Mouse (Mus musculus) embryonic facial prominence, embryonic 12.5 days (tissue): ENCODE results near the gene Setd5. TPM values are rescaled to one million over a fixed set of nuclear protein-coding genes. Genes with fewer than 3 reads are reported as not detected.

ENCODE experiments used
- ATAC-seq: fragments of 200-750 bp; cut with Nextera tagmentation; 2 replicates; pipeline ENCODE4 v1.8.0; 2017; ENCODE audit not compliant: insufficient number of reproducible peaks, insufficient read depth, low FRiP score, low TSS enrichment
- H3K27ac ChIP-seq: fragments of 300-500 bp; sonication (generic); 2 replicates; pipeline ENCODE4 v1.5.1; 2016; ENCODE audit warnings: mild to moderate bottlenecking
- H3K27me3 ChIP-seq: fragments of 300-500 bp; sonication (generic); 2 replicates; pipeline ENCODE4 v1.6.1; 2016; ENCODE audit warnings: mild to moderate bottlenecking, moderate library complexity
- H3K36me3 ChIP-seq: fragments of 300-500 bp; sonication (generic); 2 replicates; pipeline ENCODE4 v1.6.1; 2016; ENCODE audit warnings: mild to moderate bottlenecking
- H3K4me1 ChIP-seq: fragments of 300-500 bp; sonication (generic); 2 replicates; pipeline ENCODE4 v1.6.1; 2016
- H3K4me2 ChIP-seq: fragments of 300-500 bp; sonication (generic); replicated peaks from 2 replicates; pipeline ENCODE4 v1.6.1; 2016; ENCODE audit warnings: mild to moderate bottlenecking, moderate library complexity
- H3K4me3 ChIP-seq: fragments of 300-500 bp; sonication (generic); 2 replicates; pipeline ENCODE4 v1.5.1; 2016; ENCODE audit warnings: mild to moderate bottlenecking
- H3K9ac ChIP-seq: fragments of 300-500 bp; sonication (generic); 2 replicates; pipeline ENCODE4 v1.6.1; 2016; ENCODE audit warnings: mild to moderate bottlenecking, moderate library complexity
- H3K9me3 ChIP-seq: fragments of 300-500 bp; sonication (generic); 2 replicates; pipeline ENCODE4 v1.6.1; 2016; ENCODE audit warnings: mild to moderate bottlenecking, moderate library complexity
- WGBS: fragments of 180-500 bp; shearing (Covaris S2); methylation state at CpG from one replicate; pipeline ENCODE4 v1.1.7; 2016; 5-methylcytosine and 5-hydroxymethylcytosine counted together
- polyA plus RNA-seq: library from polyadenylated mRNA; unstranded; fragments of >200 nt; fragmentation: Nextera tagmentation; extraction: Ambion mirVana; gene quantifications from 2 replicates; pipeline ENCODE4 v1.2.1, GENCODE M21; 2016

The Setd5 gene
- polyA plus RNA-seq, 1 experiment from 2014 or later = 77.6 TPM

GRCm38 (mm10) chr6:113040319-113040718 is 36.8 kb upstream of the Setd5 start:
- Histone ChIP-seq H3K9me3 (no peaks in the 10 kb centered on the region), H3K4me1 (peaks cover 11% of the 10 kb centered on the region), H3K9ac (no peak overlapping the region), H3K4me3 (no peak overlapping the region), H3K4me2 (no peak overlapping the region), H3K27ac (no peak overlapping the region), H3K36me3 (no peaks in the 10 kb centered on the region), H3K27me3 (no peaks in the 10 kb centered on the region)
- ATAC-seq = no peak
- WGBS = 75% methylated on average over 2 of the region's 2 CpGs

- Histone ChIP-seq H3K36me3 (no peaks in the 10 kb centered on the region), H3K4me2 (no peak overlapping the region), H3K9me3 (no peaks in the 10 kb centered on the region), H3K4me3 (no peak overlapping the region), H3K27ac (no peak overlapping the region), H3K9ac (no peak overlapping the region), H3K27me3 (no peaks in the 10 kb centered on the region), H3K4me1 (peaks cover 12% of the 10 kb centered on the region)
- ATAC-seq = no peak
- WGBS = 82% methylated on average over 11 of the region's 11 CpGs
These were observed 35.8 kb upstream of the Setd5 start for GRCm38 (mm10) chr6:113041215-113041990.

- no peaks in the 10 kb centered on the region for H3K27me3 ChIP-seq
- H3K9ac ChIP-seq = peak overlapping the region; percentile 73
- H3K4me1 ChIP-seq = peaks cover 14% of the 10 kb centered on the region
- H3K27ac ChIP-seq = peak overlapping the region; percentile 88
- peak; percentile 37; the same call in 1 of the 2 replicates for ATAC-seq
- H3K9me3 ChIP-seq = no peaks in the 10 kb centered on the region
- peaks cover 7% of the 10 kb centered on the region for H3K36me3 ChIP-seq
- H3K4me3 ChIP-seq = peak overlapping the region; percentile 89
- H3K4me2 ChIP-seq = peak overlapping the region; percentile 87
- under 1% methylated on average over 11 of the region's 11 CpGs for WGBS
These were observed 31.6 kb upstream of the Setd5 start for GRCm38 (mm10) chr6:113045575-113045974.

- H3K4me1 ChIP-seq = peaks cover 14% of the 10 kb centered on the region
- ATAC-seq = peak; percentile 99
- H3K9me3 ChIP-seq = no peaks in the 10 kb centered on the region
- peak within 1 kb of the TSS; percentile 88 for H3K27ac ChIP-seq
- no peaks in the 10 kb centered on the region for H3K27me3 ChIP-seq
- under 1% methylated on average over 59 of the region's 59 CpGs for WGBS
- H3K36me3 ChIP-seq = peaks cover 11% of the 10 kb centered on the region
- peak within 1 kb of the TSS; percentile 89 for H3K4me3 ChIP-seq
- peak within 1 kb of the TSS; percentile 73 for H3K9ac ChIP-seq
- peak within 1 kb of the TSS; percentile 87 for H3K4me2 ChIP-seq
These were observed 30.9 kb upstream of the Setd5 start, which contains the start of gene Thumpd3 for GRCm38 (mm10) chr6:113046041-113046975. TSS of gene Thumpd3 (plus strand) at chr6:113046225.

GRCm38 (mm10) chr6:113047016-113047746 is 30.0 kb upstream of the Setd5 start:
- Histone ChIP-seq H3K4me3 (peak overlapping the region; percentile 89), H3K4me1 (peaks cover 14% of the 10 kb centered on the region), H3K27ac (no peak overlapping the region), H3K27me3 (no peaks in the 10 kb centered on the region), H3K4me2 (peak overlapping the region; percentile 87), H3K9me3 (no peaks in the 10 kb centered on the region), H3K36me3 (peaks cover 15% of the 10 kb centered on the region), H3K9ac (peak overlapping the region; percentile 73)
- 56% methylated on average over 15 of the region's 15 CpGs for WGBS
- no peak for ATAC-seq

GRCm38 (mm10) chr6:113048371-113048770 is 28.8 kb upstream of the Setd5 start:
- H3K4me2 ChIP-seq = no peak overlapping the region
- H3K4me3 ChIP-seq = no peak overlapping the region
- H3K9ac ChIP-seq = no peak overlapping the region
- 95% methylated on average over 2 of the region's 2 CpGs for WGBS
- no peak for ATAC-seq
- H3K9me3 ChIP-seq = no peaks in the 10 kb centered on the region
- no peaks in the 10 kb centered on the region for H3K27me3 ChIP-seq
- peaks cover 14% of the 10 kb centered on the region for H3K4me1 ChIP-seq
- H3K27ac ChIP-seq = no peak overlapping the region
- H3K36me3 ChIP-seq = peaks cover 18% of the 10 kb centered on the region

- no peaks in the 10 kb centered on the region for H3K9me3 ChIP-seq
- no peak for ATAC-seq
- H3K27ac ChIP-seq = no peak overlapping the region
- no peak overlapping the region for H3K4me2 ChIP-seq
- 86% methylated on average over 3 of the region's 3 CpGs for whole genome bisulfite sequencing
- peaks cover 14% of the 10 kb centered on the region for H3K4me1 ChIP-seq
- no peak overlapping the region for H3K4me3 ChIP-seq
- no peaks in the 10 kb centered on the region for H3K27me3 ChIP-seq
- peaks cover 21% of the 10 kb centered on the region for H3K36me3 ChIP-seq
- no peak overlapping the region for H3K9ac ChIP-seq
These were observed 28.0 kb upstream of the Setd5 start for GRCm38 (mm10) chr6:113049159-113049558.

- Histone ChIP-seq H3K4me3 (no peak overlapping the region), H3K36me3 (peaks cover 48% of the 10 kb centered on the region), H3K27ac (no peak overlapping the region), H3K4me2 (no peak overlapping the region), H3K27me3 (no peaks in the 10 kb centered on the region), H3K9me3 (no peaks in the 10 kb centered on the region), H3K4me1 (no peaks in the 10 kb centered on the region), H3K9ac (no peak overlapping the region)
- 90% methylated on average over 3 of the region's 3 CpGs for WGBS
- no peak for ATAC-seq
These were observed 24.2 kb upstream of the Setd5 start for GRCm38 (mm10) chr6:113052972-113053371.

- ATAC-seq = no peak
- Histone ChIP-seq H3K4me1 (no peaks in the 10 kb centered on the region), H3K4me3 (no peak overlapping the region), H3K4me2 (no peak overlapping the region), H3K36me3 (peaks cover 51% of the 10 kb centered on the region), H3K9ac (no peak overlapping the region), H3K27ac (no peak overlapping the region), H3K9me3 (no peaks in the 10 kb centered on the region), H3K27me3 (no peaks in the 10 kb centered on the region)
- 92% methylated on average over 6 of the region's 6 CpGs for WGBS
These were observed 22.5 kb upstream of the Setd5 start for GRCm38 (mm10) chr6:113054552-113055107.

- Histone ChIP-seq H3K9ac (no peak overlapping the region), H3K4me3 (no peak overlapping the region), H3K4me1 (no peaks in the 10 kb centered on the region), H3K36me3 (peaks cover 78% of the 10 kb centered on the region), H3K27ac (no peak overlapping the region), H3K9me3 (no peaks in the 10 kb centered on the region), H3K4me2 (no peak overlapping the region), H3K27me3 (no peaks in the 10 kb centered on the region)
- ATAC-seq = no peak
- 74% methylated on average over 1 of the region's 1 CpGs for WGBS
These were observed 16.1 kb upstream of the Setd5 start for GRCm38 (mm10) chr6:113060892-113061563.

- H3K9ac ChIP-seq = no peak overlapping the region
- H3K36me3 ChIP-seq = peaks cover 81% of the 10 kb centered on the region
- H3K4me3 ChIP-seq = no peak overlapping the region
- no peaks in the 10 kb centered on the region for H3K27me3 ChIP-seq
- no peaks in the 10 kb centered on the region for H3K9me3 ChIP-seq
- no peak overlapping the region for H3K4me2 ChIP-seq
- H3K4me1 ChIP-seq = no peaks in the 10 kb centered on the region
- ATAC-seq = no peak
- 71% methylated on average over 3 of the region's 3 CpGs for WGBS
- no peak overlapping the region for H3K27ac ChIP-seq
These were observed 14.9 kb upstream of the Setd5 start for GRCm38 (mm10) chr6:113062253-113062652.
